Mouse (Mus musculus) liver, embryonic 14.5 days (tissue): Measurements from ENCODE around the gene Slc6a13. TPM values are rescaled to one million over a fixed set of nuclear protein-coding genes. Genes with fewer than 3 reads are reported as not detected.
A peak's percentile ranks its signal among the peaks of the same experiment; 100 is the strongest.

Experiments used
- ATAC-seq: fragments of 200-750 bp; cut with Nextera tagmentation; 2 replicates; pipeline ENCODE4 v1.8.0; 2017; ENCODE audit warnings: moderate number of reproducible peaks, mild to moderate bottlenecking, moderate library complexity; ENCODE audit not compliant: insufficient read depth
- DNase-seq, 3 experiments: peaks; one replicate each; pipeline ENCODE4 v3.0.0-alpha.2; 2012 to 2013; ENCODE audit warnings: low read depth in 3 of 3, low spot score in 3 of 3
- H3K27ac ChIP-seq: fragments of 300-500 bp; sonication (generic); 2 replicates; pipeline ENCODE4 v1.5.1; 2014; ENCODE audit warnings: moderate library complexity, mild to moderate bottlenecking, control low read depth, inconsistent platforms
- H3K27me3 ChIP-seq: fragments of 300-500 bp; sonication (generic); 2 replicates; pipeline ENCODE4 v1.6.1; 2014; ENCODE audit warnings: mild to moderate bottlenecking, low read length, moderate library complexity; ENCODE audit not compliant: control insufficient read depth, insufficient read depth
- H3K36me3 ChIP-seq: fragments of 300-500 bp; sonication (generic); replicated peaks from 2 replicates; pipeline ENCODE4 v1.6.1; 2014; ENCODE audit warnings: low read depth; ENCODE audit not compliant: control insufficient read depth, insufficient read depth
- H3K4me1 ChIP-seq, 2 experiments: fragments of 200-500 bp in 1 of 2; fragments of 300-500 bp in 1 of 2; sonication (generic) in 1 of 2; replicated peaks; 2 replicates each; pipeline ENCODE4 v1.6.1; 2012 to 2014; ENCODE audit warnings: antibody characterized with exemption in 1 of 2, inconsistent platforms in 1 of 2, low read length in 1 of 2; ENCODE audit not compliant: control insufficient read depth in 2 of 2, insufficient read depth in 2 of 2
- H3K4me2 ChIP-seq: fragments of 300-500 bp; sonication (generic); 2 replicates; pipeline ENCODE4 v1.6.1; 2014; ENCODE audit warnings: low read depth, mild to moderate bottlenecking, control low read depth, moderate library complexity
- H3K4me3 ChIP-seq, 2 experiments: fragments of 200-500 bp in 1 of 2; fragments of 300-500 bp in 1 of 2; sonication (generic) in 1 of 2; 2 replicates each; pipeline ENCODE4 v1.5.1; 2012 to 2014; ENCODE audit warnings: low read depth in 2 of 2, low read length in 2 of 2, mild to moderate bottlenecking in 2 of 2, control low read depth in 1 of 2, inconsistent platforms in 1 of 2, moderate library complexity in 1 of 2; ENCODE audit not compliant: insufficient read depth in 1 of 2
- H3K9ac ChIP-seq: fragments of 300-500 bp; sonication (generic); replicated peaks from 2 replicates; pipeline ENCODE4 v1.6.1; 2014; ENCODE audit warnings: mild to moderate bottlenecking, control low read depth, moderate library complexity
- H3K9me3 ChIP-seq: fragments of 300-500 bp; sonication (generic); 2 replicates; pipeline ENCODE4 v1.6.1; 2016; ENCODE audit warnings: low read length, mixed read lengths; ENCODE audit not compliant: control insufficient read depth
- CTCF ChIP-seq: IDR thresholded peaks from 2 replicates; pipeline ENCODE4 v1.5.1; 2016; ENCODE audit warnings: antibody characterized with exemption, low read depth, control low read depth
- EP300 ChIP-seq: IDR thresholded peaks from 2 replicates; pipeline ENCODE4 v1.6.1; 2016; ENCODE audit warnings: antibody characterized with exemption, low read depth
- WGBS: fragments of 180-500 bp; shearing (Covaris S2); extraction: QIAGEN DNeasy Blood & Tissue Kit; methylation state at CpG from one replicate; pipeline ENCODE4 v1.1.7; 2014; ENCODE audit not compliant: insufficient replicate concordance; 5-methylcytosine and 5-hydroxymethylcytosine counted together
- polyA plus RNA-seq, 2 experiments: library from polyadenylated mRNA; depleted of rRNA in 1 of 2; stranded (reverse) in 1 of 2; unstranded in 1 of 2; fragments of >200 nt; fragmentation: Nextera tagmentation in 1 of 2; extraction: Ambion mirVana in 1 of 2; gene quantifications; 2 replicates each; pipeline versions ENCODE4 v1.2.1 to v1.2.3; 2012 to 2014

The Slc6a13 gene
- polyA plus RNA-seq, 2 experiments = 14.9 to 19.3 TPM

GRCm38 (mm10) chr6:121304630-121305029 lies 4.6 kb downstream of the Slc6a13 start:
- no peaks in the 10 kb centered on the region for H3K9me3 ChIP-seq
- TF ChIP-seq EP300 = no peak
- no peak for TF ChIP-seq CTCF
- DNase-seq = peak in 1 of 3 experiments; percentile 24
- no peak overlapping the region for H3K4me3 ChIP-seq
- peaks cover 0 to 5% of the 10 kb centered on the region in 2 experiments; a peak in 2 of 4 replicates for H3K4me1 ChIP-seq
- no peaks in the 10 kb centered on the region for H3K36me3 ChIP-seq
- 66% methylated on average over 9 of the region's 9 CpGs for WGBS
- H3K9ac ChIP-seq = no peak overlapping the region
- no peak overlapping the region for H3K27ac ChIP-seq
- H3K4me2 ChIP-seq = peak overlapping the region; percentile 22; the same call in 1 of the 2 replicates
- H3K27me3 ChIP-seq = no peaks in the 10 kb centered on the region
- no peak for ATAC-seq

DNA sequence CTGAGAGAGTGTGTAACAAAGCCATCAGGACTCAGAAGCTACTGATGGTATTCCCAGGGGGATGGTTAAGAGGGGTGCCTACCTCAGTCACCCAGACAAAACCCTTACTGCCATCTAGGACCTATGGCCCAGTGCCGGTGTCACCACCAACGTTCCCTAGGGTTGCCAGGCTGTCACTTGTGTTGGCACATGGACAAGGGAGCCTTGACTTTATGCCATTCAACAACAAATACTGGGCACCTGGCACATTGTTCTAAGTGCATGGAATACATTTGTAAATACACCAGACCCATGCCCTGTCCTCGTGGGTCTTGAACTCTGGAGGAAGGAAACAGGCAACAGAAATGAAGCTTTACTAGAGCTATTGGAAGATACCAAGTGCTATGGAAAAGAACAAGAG lies 5.5 kb downstream of the Slc6a13 start:
- no peak for DNase-seq
- Histone ChIP-seq H3K9ac (no peak overlapping the region), H3K27ac (no peak overlapping the region)

GRCm38 (mm10) chr6:121310984-121311383 lies 11.0 kb downstream of the Slc6a13 start:
- Histone ChIP-seq H3K27ac (no peak overlapping the region), H3K9me3 (no peaks in the 10 kb centered on the region), H3K4me3 (no peak overlapping the region), H3K9ac (no peak overlapping the region), H3K27me3 (no peaks in the 10 kb centered on the region), H3K4me2 (no peak overlapping the region), H3K36me3 (no peaks in the 10 kb centered on the region), H3K4me1 (peaks cover 0 to 10% of the 10 kb centered on the region in 2 experiments; a peak in 1 of 4 replicates)
- no peak for TF ChIP-seq CTCF
- no peak for TF ChIP-seq EP300
- DNase-seq (peak in 1 of 3 experiments; percentile 34), ATAC-seq (peak; percentile 59; the same call in 1 of the 2 replicates)
- WGBS = 54% methylated on average over 6 of the region's 6 CpGs

More for the DNA sequence above, 5.5 kb downstream of the Slc6a13 start:
- Histone ChIP-seq H3K4me3 (no peak overlapping the region), H3K9me3 (no peaks in the 10 kb centered on the region), H3K27me3 (no peaks in the 10 kb centered on the region), H3K4me2 (no peak overlapping the region), H3K4me1 (peaks cover 0 to 10% of the 10 kb centered on the region in 2 experiments; a peak in 2 of 4 replicates), H3K36me3 (no peaks in the 10 kb centered on the region)
- TF ChIP-seq EP300 (no peak), CTCF (no peak)
- no peak for ATAC-seq
- WGBS = 58% methylated on average over 3 of the region's 3 CpGs

GRCm38 (mm10) chr6:121319099-121319498 lies 19.1 kb downstream of the Slc6a13 start:
- Histone ChIP-seq H3K4me2 (no peak overlapping the region), H3K4me1 (no peaks in the 10 kb centered on the region), H3K9ac (no peak overlapping the region), H3K27me3 (no peaks in the 10 kb centered on the region), H3K4me3 (no peak overlapping the region), H3K27ac (no peak overlapping the region), H3K9me3 (no peaks in the 10 kb centered on the region), H3K36me3 (no peaks in the 10 kb centered on the region)
- WGBS = 39% methylated on average over 6 of the region's 6 CpGs
- DNase-seq = no peak
- ATAC-seq = no peak
- no peak for TF ChIP-seq EP300
- peak; percentile 57 for TF ChIP-seq CTCF

DNA sequence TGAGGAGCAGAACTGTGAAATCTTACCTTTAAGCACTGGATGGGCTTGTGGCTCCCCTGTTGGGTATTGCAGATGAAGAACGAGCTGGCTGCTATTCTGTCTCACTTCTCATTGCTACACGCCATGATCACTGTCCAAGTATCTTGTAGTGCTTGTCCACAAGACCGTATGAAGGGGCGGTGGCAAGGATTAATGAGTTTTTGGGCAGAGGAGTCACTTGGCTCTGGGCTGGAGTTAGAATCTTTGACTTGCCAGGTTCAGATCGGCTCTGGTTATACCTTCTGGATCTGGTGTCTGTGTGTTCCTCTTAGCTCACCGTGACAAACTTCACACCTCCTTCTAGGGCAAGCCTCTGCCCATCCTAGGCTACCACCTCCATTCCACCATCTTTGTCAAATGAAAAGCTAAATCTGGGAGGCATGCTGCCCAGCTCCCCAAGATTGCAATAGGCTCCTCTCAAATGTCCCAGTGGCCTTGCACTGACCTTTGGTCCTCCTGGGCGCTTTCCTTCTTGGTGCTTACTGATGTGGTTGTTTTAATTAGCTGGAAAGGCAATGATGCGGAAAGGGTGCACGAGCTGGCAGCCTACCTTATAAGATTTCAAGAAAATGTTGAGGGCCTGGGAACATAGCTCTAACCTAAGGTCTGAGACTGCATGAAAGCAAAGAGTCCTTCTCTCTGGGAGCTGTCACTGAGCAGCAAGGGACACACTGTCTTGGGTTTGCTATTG lies 22.5 kb downstream of the Slc6a13 start:
- Histone ChIP-seq H3K9me3 (no peaks in the 10 kb centered on the region), H3K27me3 (no peaks in the 10 kb centered on the region), H3K27ac (no peak overlapping the region), H3K9ac (no peak overlapping the region), H3K4me2 (no peak overlapping the region), H3K4me3 (no peak overlapping the region), H3K36me3 (no peaks in the 10 kb centered on the region), H3K4me1 (no peaks in the 10 kb centered on the region)
- TF ChIP-seq CTCF (no peak), EP300 (no peak)
- ATAC-seq (no peak), DNase-seq (no peak)
- WGBS = 60% methylated on average over 9 of the region's 9 CpGs
